Mouse (Mus musculus) heart, postnatal 4 days (tissue): Measurements from ENCODE around the gene Supt20. TPM values are rescaled to one million over a fixed set of nuclear protein-coding genes. Genes with fewer than 3 reads are reported as not detected.

Experiments
- DNase-seq: peaks from one replicate; pipeline ENCODE4 v3.0.0; 2021
- total RNA-seq, 2 experiments: library from RNA; stranded (reverse); gene quantifications; 2 replicates each; pipeline ENCODE4 v1.2.3; 2021

Gene Supt20
- total RNA-seq = 10 to 100 TPM; 49.8 to 50.5 TPM

DNA sequence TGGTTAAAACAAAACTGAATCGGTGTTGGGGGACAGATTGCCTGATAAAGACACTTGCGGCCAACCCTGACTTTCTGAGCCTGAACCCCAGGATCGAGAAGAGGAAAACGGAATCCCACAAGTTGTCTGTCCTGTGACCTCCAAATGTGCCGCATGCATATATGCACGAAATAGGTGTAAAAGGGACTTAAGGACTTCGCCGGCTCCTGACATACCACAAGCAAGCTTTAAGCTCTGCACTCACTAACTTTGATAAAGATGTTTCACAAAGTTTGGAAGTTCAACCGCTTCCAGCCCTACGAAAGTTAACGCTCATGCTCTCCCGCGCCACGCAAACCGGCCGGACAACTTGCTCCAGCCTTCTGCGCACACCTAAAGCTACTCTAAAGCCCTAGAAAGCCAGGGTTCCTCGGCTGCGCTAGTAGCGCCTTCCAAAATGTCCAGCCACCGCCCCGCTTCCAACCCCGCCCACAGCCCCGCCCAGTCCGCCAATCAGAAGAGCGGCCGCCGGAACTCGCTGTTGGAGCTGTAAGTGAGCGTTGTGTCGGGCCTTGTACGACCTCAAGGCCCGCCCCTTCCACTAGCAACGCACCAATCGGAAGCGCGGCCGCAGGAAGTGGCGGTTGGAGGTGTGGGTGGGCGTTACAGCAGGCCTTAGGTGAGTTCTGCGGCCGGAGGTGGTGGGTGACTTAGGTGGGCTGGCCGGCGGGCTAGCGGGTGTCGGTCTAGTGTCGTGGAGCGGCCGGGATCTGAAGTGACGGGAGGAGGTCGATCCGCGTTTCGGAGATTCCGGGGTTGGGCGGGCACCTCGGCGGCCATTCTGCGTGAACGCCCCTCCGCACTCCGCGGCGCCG lies at the start of gene Supt20:
TSS of gene Supt20 (plus strand) at position 606 of the 854 bp plus-strand sequence.
- DNase-seq = peak; percentile 93

DNA sequence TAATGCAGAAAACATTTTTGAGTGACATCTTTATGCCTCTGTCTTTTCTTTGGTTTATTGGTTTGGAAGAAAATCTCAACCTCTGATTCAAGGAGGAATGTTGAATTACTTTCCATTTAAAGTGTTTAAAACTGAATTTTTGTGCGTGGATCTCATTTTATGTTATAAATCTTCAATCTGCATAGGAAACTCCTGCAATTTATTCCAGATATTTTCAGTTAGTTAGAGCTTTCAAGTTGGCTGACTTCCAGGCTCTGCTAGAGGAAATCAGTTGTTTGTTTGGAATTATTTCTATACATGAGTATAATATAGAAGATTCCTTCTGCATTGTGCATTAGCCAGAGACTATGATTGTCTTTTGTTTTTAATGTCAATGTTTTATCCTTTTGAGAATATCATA lies 49.8 kb upstream of the Supt20 start:
- no peak for DNase-seq

DNA sequence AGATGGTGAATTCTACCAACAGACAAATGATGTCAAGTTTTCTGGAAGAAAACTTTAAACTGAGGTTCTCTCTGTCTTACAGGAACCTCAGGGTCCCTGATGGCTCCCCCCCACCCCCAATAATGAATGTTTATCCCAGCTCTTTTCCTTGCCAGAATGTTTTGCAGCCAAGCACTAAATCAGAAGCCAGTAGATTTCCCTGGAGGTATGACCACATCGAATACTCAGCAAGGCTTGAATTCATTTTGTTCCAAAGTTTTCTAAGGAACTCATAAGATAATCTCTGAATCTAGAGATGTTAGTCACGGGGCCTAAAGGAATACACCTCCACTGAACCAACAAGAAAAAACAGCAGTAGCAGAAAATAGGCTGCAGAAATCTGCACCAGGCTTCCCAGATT lies 45.0 kb upstream of the Supt20 start:
- DNase-seq = peak; percentile 38

GRCm38 (mm10) chr3:54651576-54651975 lies 41.0 kb upstream of the Supt20 start:
- DNase-seq = no peak

- DNase-seq = no peak
Observed at GRCm38 (mm10) chr3:54654169-54654568, 38.4 kb upstream of the Supt20 start.

DNA sequence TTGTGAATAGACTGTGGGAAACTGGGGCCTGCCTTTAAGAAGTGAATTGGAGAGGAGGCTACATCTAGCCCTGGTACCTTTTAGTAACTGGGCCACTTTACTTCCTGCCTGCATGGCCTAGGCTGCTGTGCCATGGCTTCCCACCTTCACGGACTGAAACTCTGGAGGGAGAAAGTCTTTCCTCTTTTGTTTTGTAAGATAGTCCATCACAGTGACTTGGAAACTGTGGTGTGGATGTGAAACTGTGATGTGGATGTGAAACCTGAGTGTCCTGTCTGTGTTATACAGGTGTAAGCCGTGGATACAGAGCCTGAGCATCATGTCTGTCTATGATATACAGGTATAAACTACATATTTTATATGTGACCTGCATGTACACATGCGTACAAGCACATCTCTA lies 35.5 kb upstream of the Supt20 start:
- DNase-seq = no peak

GRCm38 (mm10) chr3:54657888-54658626 lies 34.5 kb upstream of the Supt20 start:
- peak; percentile 32 for DNase-seq

DNA sequence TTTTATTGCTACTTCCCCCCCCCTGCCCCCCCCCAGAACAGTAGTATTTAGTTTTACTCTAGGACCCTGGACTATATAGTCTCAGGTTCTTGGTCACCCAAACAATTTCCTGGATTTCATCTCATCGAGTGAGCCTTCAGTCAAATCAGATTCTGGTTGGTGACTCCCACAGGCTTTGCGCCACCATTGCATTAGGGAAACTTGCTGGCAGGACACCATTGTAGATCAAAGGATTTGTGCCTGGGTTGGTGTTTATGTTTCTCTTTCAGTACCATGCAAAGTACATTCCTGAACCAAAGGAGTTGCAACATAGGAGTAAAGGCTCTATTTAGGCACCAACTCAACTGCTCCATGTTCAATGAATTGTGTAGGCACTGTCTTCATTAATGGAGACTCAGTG lies 32.9 kb upstream of the Supt20 start:
- DNase-seq = no peak

DNA sequence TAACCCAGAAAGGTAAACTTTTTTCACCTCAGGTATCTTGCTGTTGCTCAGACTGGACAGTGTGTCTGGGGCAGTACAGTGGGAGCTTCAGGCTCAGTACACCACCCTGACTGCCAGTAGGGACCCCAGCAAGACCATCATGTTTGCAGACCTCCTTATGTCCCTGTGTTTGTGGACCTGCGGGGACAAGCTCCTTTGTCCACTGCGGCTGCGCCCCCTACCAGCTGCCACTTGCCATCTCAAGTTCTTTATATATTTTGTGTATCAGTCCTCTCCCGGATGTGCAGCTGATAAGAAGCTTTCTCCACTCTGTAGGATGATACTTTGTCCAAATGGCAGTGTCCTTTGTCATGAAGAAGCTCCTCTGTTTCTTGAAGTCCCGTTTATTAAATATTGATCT lies 30.2 kb upstream of the Supt20 start:
- peak; percentile 16 for DNase-seq

- no peak for DNase-seq
Observed at GRCm38 (mm10) chr3:54668141-54668540, 24.5 kb upstream of the Supt20 start.

GRCm38 (mm10) chr3:54668722-54669121 lies 23.9 kb upstream of the Supt20 start:
- DNase-seq = no peak

DNA sequence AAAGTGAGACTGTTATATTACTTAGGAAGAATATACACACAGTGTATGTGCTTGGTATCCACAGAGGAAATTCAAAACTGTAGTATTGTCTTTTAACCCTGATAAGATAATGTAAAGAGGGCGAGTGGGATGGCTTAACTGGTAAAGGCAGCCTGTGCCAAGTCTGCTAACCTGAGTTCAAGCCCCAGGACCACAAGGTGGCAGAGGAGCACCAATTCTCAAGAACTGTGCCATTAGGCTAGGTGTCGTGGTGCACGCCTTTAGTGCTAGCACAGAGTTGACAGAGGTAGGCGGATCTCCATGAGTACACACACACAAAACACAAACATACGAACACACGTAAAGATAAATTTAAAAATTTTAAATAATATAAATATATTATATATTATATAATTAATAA lies 23.0 kb upstream of the Supt20 start:
- DNase-seq = no peak

GRCm38 (mm10) chr3:54672111-54672510 lies 20.5 kb upstream of the Supt20 start:
- no peak for DNase-seq

GRCm38 (mm10) chr3:54672557-54673529 lies 19.8 kb upstream of the Supt20 start:
- DNase-seq = peak; percentile 71

DNA sequence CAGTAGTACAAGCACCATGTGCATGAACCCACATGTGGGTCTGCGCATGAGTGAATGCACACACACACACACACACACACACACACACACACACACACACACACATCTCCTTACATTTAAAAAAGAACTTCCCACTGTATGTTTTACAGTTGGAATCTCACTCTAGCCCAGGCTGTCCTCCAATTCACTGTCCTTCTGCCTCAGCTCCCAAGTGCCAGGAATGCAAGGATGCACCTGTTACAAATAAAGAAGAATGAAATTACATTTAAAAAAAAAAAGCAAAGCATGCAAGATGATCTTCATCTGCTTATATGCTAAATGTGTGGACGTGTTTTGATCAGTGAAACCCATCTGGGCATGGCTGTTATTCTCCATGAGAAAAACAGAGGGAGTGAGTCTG lies 15.8 kb upstream of the Supt20 start:
- DNase-seq = no peak

DNA sequence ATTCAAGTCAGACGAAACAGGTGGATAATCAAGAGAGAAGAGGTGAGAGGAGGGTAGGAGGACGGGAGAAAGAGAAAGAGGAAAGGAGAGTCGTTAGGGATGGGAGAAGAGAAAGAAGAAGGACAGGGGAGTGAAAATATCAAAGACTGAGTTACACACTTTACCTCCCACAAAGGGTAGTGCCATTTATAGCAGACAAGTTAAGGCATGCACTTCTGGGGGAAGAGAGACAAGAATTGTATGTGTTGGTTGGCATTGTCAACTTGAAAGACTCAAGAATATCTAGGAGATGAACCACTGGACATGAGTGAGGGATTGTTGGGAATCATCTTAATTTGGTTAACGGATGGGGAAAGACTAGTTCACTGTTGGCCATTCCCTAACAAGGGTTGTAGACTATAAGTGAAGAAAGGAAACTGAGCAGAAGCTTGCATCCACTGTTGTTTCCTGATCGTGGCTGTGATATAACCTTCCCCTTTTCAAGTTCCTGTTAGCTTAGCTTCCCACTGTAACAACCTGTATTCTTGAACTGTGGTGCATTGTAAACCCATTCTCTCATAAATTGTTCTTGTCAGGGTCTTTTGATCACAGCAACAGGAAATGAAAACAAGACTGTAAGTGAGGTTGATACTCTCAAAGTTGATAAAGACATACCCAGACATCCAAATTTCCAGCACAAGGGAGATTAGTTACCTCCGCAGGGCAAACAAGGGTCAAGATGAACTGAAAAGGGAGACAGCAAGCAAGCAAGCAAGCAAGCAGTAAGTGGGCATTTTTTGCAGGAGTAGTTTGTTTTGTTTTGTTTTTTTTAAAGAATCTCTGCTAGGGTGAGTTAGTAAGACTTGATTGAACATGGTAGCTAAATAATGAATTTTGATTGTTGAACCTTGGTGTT lies 11.1 kb upstream of the Supt20 start:
- no peak for DNase-seq

DNA sequence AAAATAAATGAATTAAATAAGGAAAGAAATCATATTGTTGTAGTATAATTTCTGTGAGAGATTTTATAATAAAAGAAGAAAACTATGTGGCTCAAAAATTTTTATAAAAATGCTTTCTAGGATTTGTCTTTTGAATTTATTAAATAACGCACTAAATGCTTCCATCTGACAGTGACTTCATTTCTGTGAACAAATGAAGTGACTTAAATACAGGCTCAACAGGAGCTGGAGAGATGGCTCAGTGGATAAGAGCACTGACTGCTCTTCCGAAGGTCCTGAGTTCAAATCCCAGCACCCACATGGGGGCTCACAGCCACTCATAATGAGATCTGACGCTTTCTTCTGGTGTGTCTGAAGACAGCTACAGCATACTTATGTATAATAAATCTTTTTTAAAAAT lies 7.4 kb upstream of the Supt20 start:
- DNase-seq = no peak

GRCm38 (mm10) chr3:54687245-54687644 lies 5.4 kb upstream of the Supt20 start:
- DNase-seq = no peak

DNA sequence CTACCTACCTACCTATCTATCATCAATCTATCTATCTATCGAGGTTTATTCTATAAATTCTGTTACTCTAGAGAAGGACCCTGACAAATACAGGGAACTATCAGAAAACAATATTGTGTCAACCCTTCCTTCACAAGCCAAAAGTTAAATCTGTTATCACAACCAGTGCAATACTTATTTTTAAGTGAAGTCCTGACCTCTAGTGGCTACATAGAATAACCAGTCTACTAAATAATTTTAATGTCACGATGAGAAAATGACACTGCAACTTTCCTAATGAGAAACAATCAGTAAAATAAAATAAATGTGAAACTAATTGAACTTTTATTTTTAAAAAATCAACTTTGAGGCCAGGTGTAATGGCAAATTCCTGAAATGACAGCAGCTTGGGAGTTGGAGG lies 3.5 kb upstream of the Supt20 start:
- DNase-seq = no peak

GRCm38 (mm10) chr3:54693056-54693415 lies 429 bp downstream of the Supt20 start:
- DNase-seq = no peak

- DNase-seq = no peak
Observed at GRCm38 (mm10) chr3:54699759-54700301, 7.2 kb downstream of the Supt20 start.
